Mouse (Mus musculus) liver, embryonic 12.5 days (tissue): ENCODE results near the gene Ifne. TPM values are rescaled to one million over a fixed set of nuclear protein-coding genes. Genes with fewer than 3 reads are reported as not detected.
A peak's percentile ranks its signal among the peaks of the same experiment; 100 is the strongest.

Source experiments
- microRNA counts: library from miRNA; unstranded; fragments of <30 nt; microRNA quantifications from one replicate; lab custom pipeline; 2017
- microRNA-seq: library from miRNA; unstranded; fragments of <30 nt; microRNA quantifications from one replicate; pipeline ENCODE4, GENCODE M21; 2017
- polyA plus RNA-seq: library from polyadenylated mRNA; unstranded; fragments of >200 nt; fragmentation: Nextera tagmentation; extraction: Ambion mirVana; gene quantifications from 2 replicates; pipeline ENCODE4 v1.2.1, GENCODE M21; 2016

Gene Ifne
- polyA plus RNA-seq, 1 experiment from 2014 or later = not detected

MicroRNA genes within 50 kb of the gene (microRNA counts, 519-probe panel; counts per million panel counts)
- microRNA mmu-miR-31 (lab: Ali Mortazavi, UCI) = 582 counts per million, percentile 70 among the panel's probes with 10 or more counts

Small RNAs within 50 kb of the gene (microRNA-seq; reads per million reads assigned to microRNA genes)
- gene Mir31 = 502 reads per million, percentile 67 among the genes with 10 or more reads in this experiment

Other genes starting within 250 kb of the Ifne start
- not detected in 2 replicates for gene C87499, start 245.8 kb downstream of the Ifne start, polyA plus RNA-seq
- gene Ifna13, start 235.7 kb downstream of the Ifne start, polyA plus RNA-seq = not detected in 2 replicates
- not detected in 2 replicates for gene Ifna16, start 203.3 kb downstream of the Ifne start, polyA plus RNA-seq
- not detected in 2 replicates for gene Ifna2, start 196.3 kb downstream of the Ifne start, polyA plus RNA-seq
- gene Ifnab, start 188.8 kb downstream of the Ifne start, polyA plus RNA-seq = not detected in 2 replicates
- gene Gm26566, start 158.4 kb downstream of the Ifne start, polyA plus RNA-seq = 0.29 and 0.43 TPM in 2 replicates
- gene Klhl9, start 157.7 kb downstream of the Ifne start, polyA plus RNA-seq = 38.0 and 38.7 TPM in 2 replicates
- gene Gm13271, start 125.3 kb downstream of the Ifne start, polyA plus RNA-seq = not detected in 2 replicates
- gene Gm13283, start 120.1 kb downstream of the Ifne start, polyA plus RNA-seq = not detected in 2 replicates
- gene Gm13290, start 106.4 kb downstream of the Ifne start, polyA plus RNA-seq = not detected in 2 replicates
- gene Gm13289, start 103.3 kb downstream of the Ifne start, polyA plus RNA-seq = not detected in 2 replicates
- not detected in 2 replicates for gene Gm13272, start 100.4 kb downstream of the Ifne start, polyA plus RNA-seq
- gene Ifnz, start 98.1 kb downstream of the Ifne start, polyA plus RNA-seq = not detected in 2 replicates
- gene Gm13276, start 94.5 kb downstream of the Ifne start, polyA plus RNA-seq = not detected in 2 replicates
- gene Gm13277, start 91.6 kb downstream of the Ifne start, polyA plus RNA-seq = not detected in 2 replicates
- not detected in 2 replicates for gene Gm13278, start 88.7 kb downstream of the Ifne start, polyA plus RNA-seq
- not detected in 2 replicates for gene Gm13275, start 85.7 kb downstream of the Ifne start, polyA plus RNA-seq
- not detected in 2 replicates for gene Gm13279, start 82.8 kb downstream of the Ifne start, polyA plus RNA-seq
- 0.13 and 0.22 TPM in 2 replicates for gene Gm13285, start 80.5 kb downstream of the Ifne start, polyA plus RNA-seq
- gene Gm13287, start 76.9 kb downstream of the Ifne start, polyA plus RNA-seq = not detected in 2 replicates
- gene Gm13288, start 74.7 kb downstream of the Ifne start, polyA plus RNA-seq = not detected in 2 replicates
- gene Ifna7, start 64.0 kb downstream of the Ifne start, polyA plus RNA-seq = not detected in 2 replicates
- gene Ifna11, start 60.2 kb downstream of the Ifne start, polyA plus RNA-seq = not detected in 2 replicates
- not detected in 2 replicates for gene Ifna6, start 52.8 kb downstream of the Ifne start, polyA plus RNA-seq
- gene Ifna5, start 44.7 kb downstream of the Ifne start, polyA plus RNA-seq = not detected in 2 replicates
- not detected in 2 replicates for gene Ifna4, start 38.3 kb downstream of the Ifne start, polyA plus RNA-seq
- gene Ifna1, start 30.1 kb downstream of the Ifne start, polyA plus RNA-seq = not detected in 2 replicates